Mouse (Mus musculus) brain, embryonic 14.5 days (tissue): Measurements from ENCODE around the gene Slc30a5.

Experiments used
- CTCF ChIP-seq: fragments of 200-500 bp; IDR thresholded peaks from 2 replicates; pipeline ENCODE4 v1.5.1; 2012; ENCODE audit warnings: inconsistent platforms, mild to moderate bottlenecking, moderate library complexity, borderline replicate concordance; ENCODE audit not compliant: insufficient read depth, insufficient read length; ENCODE audit errors: extremely low read depth
- POLR2A ChIP-seq: fragments of 200-500 bp; IDR thresholded peaks from 2 replicates; pipeline ENCODE4 v1.6.1; 2012; ENCODE audit warnings: mild to moderate bottlenecking, inconsistent platforms, borderline replicate concordance; ENCODE audit not compliant: poor library complexity, insufficient read depth, insufficient read length, severe bottlenecking; ENCODE audit errors: extremely low read depth

- TF ChIP-seq CTCF (no peak), POLR2A (no peak)
Observed at GRCm38 (mm10) chr13:100833640-100834002, 394 bp upstream of the Slc30a5 start.
